Mouse (Mus musculus) megakaryocyte progenitor cell, adult 5-6 weeks (primary cell): ENCODE data around the gene Myom3. TPM values are rescaled to one million over a fixed set of nuclear protein-coding genes. Genes with fewer than 3 reads are reported as not detected.

Experiments used
- ATAC-seq: replicated peaks from 2 replicates; pipeline ENCODE4 v1.8.0; 2016; ENCODE audit warnings: mild to moderate bottlenecking, moderate TSS enrichment, inconsistent platforms; ENCODE audit not compliant: poor library complexity
- total RNA-seq, 2 experiments: library from RNA; stranded (forward) in 1 of 2; stranded (reverse) in 1 of 2; fragments of 157-497, 149-512 nt in 1 of 2; fragments of 200-1000 nt in 1 of 2; gene quantifications; 2 replicates each; pipeline versions ENCODE4 v1.2.3 to v1.2.4; 2015 to 2017

The Myom3 gene
- not detected in 2 replicates for total RNA-seq (2015)
- not detected in 2 replicates for total RNA-seq (2017)

GRCm38 (mm10) chr4:135759356-135759976 lies at the start of gene Myom3:
Myom3 (plus strand) TSS chr4:135759715.
- ATAC-seq, result no peak

GRCm38 (mm10) chr4:135710392-135710791 lies 49.1 kb upstream of the Myom3 start:
- peak; percentile 69 for ATAC-seq

- no peak for ATAC-seq
These were observed 44.7 kb upstream of the Myom3 start for GRCm38 (mm10) chr4:135714776-135715175.

GRCm38 (mm10) chr4:135716438-135716837 lies 43.1 kb upstream of the Myom3 start:
- ATAC-seq, result 0 out of 2 replicates have a peak, but pooled peaks have one; percentile 57

GRCm38 (mm10) chr4:135722540-135723290 lies 36.8 kb upstream of the Myom3 start:
- 0 out of 2 replicates have a peak, but pooled peaks have one; percentile 29 for ATAC-seq

GRCm38 (mm10) chr4:135726416-135726815 lies 33.1 kb upstream of the Myom3 start:
- no peak for ATAC-seq

- no peak for ATAC-seq
These were observed 31.7 kb upstream of the Myom3 start, which contains the start of gene Il22ra1 for GRCm38 (mm10) chr4:135727817-135728216. Il22ra1 (plus strand) TSS chr4:135728172.

- no peak for ATAC-seq
These were observed 29.3 kb upstream of the Myom3 start for GRCm38 (mm10) chr4:135730204-135730603.

GRCm38 (mm10) chr4:135730951-135731350 lies 28.6 kb upstream of the Myom3 start:
- no peak for ATAC-seq

- ATAC-seq, result no peak
These were observed 25.6 kb upstream of the Myom3 start for GRCm38 (mm10) chr4:135733901-135734300.

- no peak for ATAC-seq
These were observed 22.6 kb upstream of the Myom3 start for GRCm38 (mm10) chr4:135736903-135737302.

GRCm38 (mm10) chr4:135738237-135738636 lies 21.3 kb upstream of the Myom3 start:
- no peak for ATAC-seq

GRCm38 (mm10) chr4:135739148-135739547 lies 20.4 kb upstream of the Myom3 start:
- ATAC-seq, result no peak

GRCm38 (mm10) chr4:135739672-135740071 lies 19.8 kb upstream of the Myom3 start:
- peak; percentile 96 for ATAC-seq

GRCm38 (mm10) chr4:135743520-135743919 lies 16.0 kb upstream of the Myom3 start:
- no peak for ATAC-seq

- ATAC-seq, result no peak
These were observed 14.6 kb upstream of the Myom3 start for GRCm38 (mm10) chr4:135744726-135745448.

GRCm38 (mm10) chr4:135745613-135746012 lies 13.9 kb upstream of the Myom3 start:
- no peak for ATAC-seq

GRCm38 (mm10) chr4:135750896-135751295 lies 8.6 kb upstream of the Myom3 start:
- no peak for ATAC-seq

- ATAC-seq, result no peak
These were observed 7.3 kb upstream of the Myom3 start for GRCm38 (mm10) chr4:135752106-135752778.

GRCm38 (mm10) chr4:135752779-135753164 lies 6.7 kb upstream of the Myom3 start:
- no peak for ATAC-seq

GRCm38 (mm10) chr4:135758331-135758730 lies 1.2 kb upstream of the Myom3 start:
- peak; percentile 54; the same call in 1 of the 2 replicates for ATAC-seq
